Mouse (Mus musculus) CD8-positive naive resting alpha-beta T cell, adult 57 days (primary cell): ENCODE measurements around the gene Gm15128. TPM values are rescaled to one million over a fixed set of nuclear protein-coding genes. Genes with fewer than 3 reads are reported as not detected.

Experiments used
- total RNA-seq: library from RNA; stranded (reverse); gene quantifications from one replicate; pipeline ENCODE4 v1.2.4, GENCODE M21; 2023

Gm15128 gene
- not detected for total RNA-seq

DNA sequence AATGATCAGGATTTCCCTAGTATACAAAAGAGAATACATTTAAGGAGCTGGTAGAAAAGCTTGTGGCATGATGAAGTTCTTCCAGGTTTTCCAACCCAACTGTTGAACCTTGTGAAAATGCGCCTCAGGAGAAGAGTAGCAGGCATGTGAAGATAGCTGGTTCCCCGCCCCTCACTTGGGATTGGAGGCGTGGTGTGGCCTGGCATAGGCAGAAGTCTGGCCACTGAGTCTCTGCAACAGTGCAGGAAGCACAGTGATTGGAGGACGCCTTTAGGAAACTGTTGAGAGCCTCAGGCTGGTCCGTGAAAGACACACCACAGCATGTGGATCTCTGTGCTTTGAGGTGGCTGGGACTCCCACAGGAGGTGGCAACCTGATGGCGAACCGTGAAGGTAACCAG lies at the start of gene Gm15128:
Gene Gm15128 (plus strand): TSS at position 301 of the 400 bp plus-strand sequence.

Other genes with a start within 250 kb of the Gm15128 start
- gene Lrch2, start 211.9 kb upstream of the Gm15128 start, total RNA-seq = not detected
- gene Gm15080, start 227.0 kb downstream of the Gm15128 start, total RNA-seq = not detected